In genomic region chr5:140841942-140842341, GRCm38 (mm10) we compare ENCODE assay signal across 21 mouse cellular contexts.
"Had no signal": no experiment of that assay in that cellular context is flagged by ENCODE, and none has a peak within 500 bp of the region (broad histone marks: within the 10 kb centered on the region; RNA-seq: fewer than 3 reads in every experiment).

No protein-coding gene starts in this region.

- DNase-seq: liver, embryonic 13.5 days; liver, postnatal 0 days; lung, adult 2 months; lung, postnatal 4 days; retina, postnatal 1 day; right cerebral cortex, adult 18-20 months; right cerebral cortex, postnatal 25 days; right cerebral cortex, postnatal 4 days; spleen, adult 18-20 months; thymus, adult 2 months; thymus, postnatal 25 days; thymus, postnatal 4 days had no signal

- ATAC-seq: liver, postnatal 0 days; lung, postnatal 0 days; midbrain, embryonic 13.5 days; midbrain, embryonic 15.5 days had no signal

- H3K27ac ChIP-seq: liver, embryonic 13.5 days; liver, embryonic 15.5 days; lung, embryonic 15.5 days; midbrain, embryonic 13.5 days; midbrain, embryonic 15.5 days; neural tube, embryonic 12.5 days; stomach, embryonic 15.5 days; stomach, postnatal 0 days had no signal

- H3K4me3 ChIP-seq: liver, embryonic 13.5 days; liver, embryonic 15.5 days; lung, embryonic 15.5 days; megakaryocyte, embryonic 14.5 days; midbrain, embryonic 13.5 days; midbrain, embryonic 15.5 days; neural tube, embryonic 12.5 days; stomach, embryonic 15.5 days had no signal

- H3K4me1 ChIP-seq: liver, embryonic 13.5 days; liver, embryonic 15.5 days; lung, embryonic 15.5 days; megakaryocyte, embryonic 14.5 days; midbrain, embryonic 13.5 days; midbrain, embryonic 15.5 days; neural tube, embryonic 12.5 days; stomach, embryonic 15.5 days had no signal
